ENCODE assay signal across 25 mouse cellular contexts in the genomic region with DNA sequence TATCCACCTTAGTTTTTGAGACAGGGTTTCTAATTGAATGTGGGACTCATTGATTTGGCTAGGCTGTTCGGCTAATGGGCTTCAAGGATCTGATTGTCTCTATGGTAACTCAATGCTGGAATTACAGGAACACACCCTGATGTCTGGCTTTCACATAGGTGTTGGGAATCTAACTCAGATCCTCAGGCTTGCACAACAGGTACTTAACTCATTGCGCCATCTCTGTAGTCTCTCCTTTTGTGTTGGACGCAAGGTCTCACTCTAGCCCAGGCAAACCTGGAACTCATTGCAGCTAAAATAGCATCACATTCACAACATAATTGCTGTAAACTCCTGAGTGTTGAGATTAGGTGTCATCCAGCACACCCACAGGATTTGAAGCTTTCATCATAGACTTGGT. TPM values are rescaled to one million over a fixed set of nuclear protein-coding genes. Genes with fewer than 3 reads are reported as not detected.
DNase-seq lines count a peak whose midpoint lies in the region; ATAC-seq and TF ChIP-seq lines count a peak whose summit lies in the region.
"Had no signal": no experiment of that assay in that cellular context is flagged by ENCODE, and none has a peak within 500 bp of the region (broad histone marks: within the 10 kb centered on the region; RNA-seq: fewer than 3 reads in every experiment).

No protein-coding gene starts in this region.

- H3K4me1 ChIP-seq in liver, postnatal 0 days (ENCODE audit: insufficient read depth) = peaks cover 21% of the 10 kb centered on the region
- H3K4me1 ChIP-seq in lung, postnatal 0 days (ENCODE audit: insufficient read depth, low read depth, low read length) = peaks cover 4% of the 10 kb centered on the region; the same call in 1 of the 2 replicates
- H3K4me1 ChIP-seq in lung, adult 2 months (ENCODE audit: control insufficient read depth, insufficient read depth, low read length) = peaks cover 16% of the 10 kb centered on the region
- H3K4me1 ChIP-seq: embryonic facial prominence, embryonic 13.5 days; embryonic facial prominence, embryonic 15.5 days; forebrain, embryonic 10.5 days; forebrain, embryonic 12.5 days had no signal

- H3K36me3 ChIP-seq in liver, postnatal 0 days (replicated peaks; ENCODE audit: insufficient read depth, low read length) = peaks cover 36% of the 10 kb centered on the region
- H3K36me3 ChIP-seq in lung, postnatal 0 days (ENCODE audit: insufficient read depth, low read length) = peaks cover 6% of the 10 kb centered on the region; the same call in 1 of the 2 replicates

- no peak for TF ChIP-seq EP300 in liver, postnatal 0 days (IDR thresholded peaks at IDR 0.05; ENCODE audit: low read depth)
- 0 out of 2 replicates have a peak, but pooled peaks have one; percentile 21 for TF ChIP-seq EP300 in lung, postnatal 0 days (IDR thresholded peaks at IDR 0.05)

- TF ChIP-seq CTCF in liver, postnatal 0 days (IDR thresholded peaks at IDR 0.05; ENCODE audit: low read depth) = no peak
- TF ChIP-seq CTCF in lung, postnatal 0 days (IDR thresholded peaks at IDR 0.05) = no peak
- no peak for TF ChIP-seq CTCF in lung, adult 2 months (IDR thresholded peaks at IDR 0.05; ENCODE audit: insufficient read depth, low read length)

- no peaks in the 10 kb centered on the region for H3K27me3 ChIP-seq in liver, postnatal 0 days (ENCODE audit: insufficient read depth, low read length)
- no peaks in the 10 kb centered on the region for H3K27me3 ChIP-seq in lung, postnatal 0 days (replicated peaks; ENCODE audit: insufficient read depth, low read length)
- H3K27me3 ChIP-seq: embryonic facial prominence, embryonic 13.5 days; embryonic facial prominence, embryonic 15.5 days; forebrain, embryonic 12.5 days had no signal

- peak; percentile 32; the same call in 1 of the 2 replicates for ATAC-seq in liver, postnatal 0 days
- ATAC-seq in lung, postnatal 0 days = peak; percentile 51
- ATAC-seq: forebrain, embryonic 14.5 days had no signal

- peak overlapping the region; percentile 36; the same call in 1 of the 2 replicates for H3K27ac ChIP-seq in liver, postnatal 0 days (ENCODE audit: low read depth)
- peak overlapping the region; percentile 26; the same call in 1 of the 2 replicates for H3K27ac ChIP-seq in lung, postnatal 0 days (ENCODE audit: low read length)
- H3K27ac ChIP-seq: embryonic facial prominence, embryonic 13.5 days; embryonic facial prominence, embryonic 15.5 days; forebrain, embryonic 10.5 days; forebrain, embryonic 12.5 days had no signal

- intact Hi-C loops in left cerebral cortex, postnatal 10 days (cut with DNase I) = no loop called here

- H3K4me3 ChIP-seq in liver, postnatal 0 days (ENCODE audit: low read depth, low read length) = no peak overlapping the region
- no peak overlapping the region for H3K4me3 ChIP-seq in lung, postnatal 0 days (ENCODE audit: low read depth, low read length)
- no peak overlapping the region for H3K4me3 ChIP-seq in lung, adult 2 months (replicated peaks; ENCODE audit: extremely low read depth, low read depth, low read length)
- H3K4me3 ChIP-seq: embryonic facial prominence, embryonic 13.5 days; embryonic facial prominence, embryonic 15.5 days; erythroblast, embryonic 14.5 days; forebrain, embryonic 10.5 days; forebrain, embryonic 12.5 days had no signal

- DNase-seq in liver, postnatal 0 days = no peak
- no peak for DNase-seq in liver
- peak; percentile 67 for DNase-seq in lung, postnatal 0 days (ENCODE audit: low spot score)
- no peak for DNase-seq in lung, adult 2 months
- peak; percentile 44 for DNase-seq in gonadal fat pad, adult 2 months (ENCODE audit: low read depth)
- DNase-seq in lung, postnatal 25 days (ENCODE audit: low spot score) = peak; percentile 52
- no peak for DNase-seq in left cerebral cortex, postnatal 10 days (ENCODE audit: extremely low spot score in 1 of 2, low spot score in 2 of 2)
- no peak for DNase-seq in retina, embryonic 14.5 days (ENCODE audit: low spot score)
- DNase-seq: adrenal gland, adult 2 months; adrenal gland, postnatal 10 days; adrenal gland, postnatal 25 days; cerebellum, adult 11 months; cerebellum, adult 18-20 months; cerebellum, adult 8-10 months; cerebellum, adult 9-11 months; cerebellum, postnatal 14 days; cerebellum, postnatal 36 days; embryo, embryonic 11 days had no signal

- no peak for TF ChIP-seq POLR2A in lung, adult 2 months (IDR thresholded peaks at IDR 0.05; ENCODE audit: borderline replicate concordance, extremely low read depth, low read depth, low read length)

- H3K9ac ChIP-seq in liver, postnatal 0 days (replicated peaks) = no peak overlapping the region
- H3K9ac ChIP-seq in lung, postnatal 0 days (replicated peaks; ENCODE audit: low read depth) = no peak overlapping the region
- H3K9ac ChIP-seq: embryonic facial prominence, embryonic 13.5 days; embryonic facial prominence, embryonic 15.5 days; forebrain, embryonic 12.5 days had no signal

- no peaks in the 10 kb centered on the region for H3K9me3 ChIP-seq in liver, postnatal 0 days (ENCODE audit: low read length)
- no peaks in the 10 kb centered on the region for H3K9me3 ChIP-seq in lung, postnatal 0 days (ENCODE audit: low read length)
- H3K9me3 ChIP-seq: embryonic facial prominence, embryonic 13.5 days; embryonic facial prominence, embryonic 15.5 days; forebrain, embryonic 10.5 days; forebrain, embryonic 12.5 days had no signal

- H3K4me2 ChIP-seq in liver, postnatal 0 days (ENCODE audit: low read depth, low read length) = no peak overlapping the region
- no peak overlapping the region for H3K4me2 ChIP-seq in lung, postnatal 0 days (replicated peaks; ENCODE audit: low read depth, low read length)
- H3K4me2 ChIP-seq: embryonic facial prominence, embryonic 13.5 days; embryonic facial prominence, embryonic 15.5 days; forebrain, embryonic 12.5 days had no signal

- 71% methylated on average over 3 of the region's 3 CpGs for WGBS in liver, postnatal 0 days (ENCODE audit: insufficient replicate concordance)
- WGBS in lung, postnatal 0 days = 81% methylated on average over 3 of the region's 3 CpGs
- 73% methylated on average over 3 of the region's 3 CpGs for WGBS in lung, adult 2 months

RNA-seq across cellular contexts. Expression of a gene that starts 6.1 kb away (rescaled TPM):
- polyA plus RNA-seq in liver, postnatal 0 days (2015; fragmentation: Nextera tagmentation; extraction: Ambion mirVana) = 221 and 241 TPM in 2 replicates
- polyA plus RNA-seq in lung, postnatal 0 days (2015; fragmentation: Nextera tagmentation; extraction: Ambion mirVana) = 57.1 and 58.4 TPM in 2 replicates
- 55.6 and 69.2 TPM in 2 replicates for polyA plus RNA-seq in lung, adult 2 months (2012; rRNA removed)
- polyA plus RNA-seq in gonadal fat pad, adult 2 months (2012; rRNA removed) = 107 and 126 TPM in 2 replicates
- total RNA-seq in left cerebral cortex, postnatal 10 days (2021) = 1 to 10 TPM; 2.7 to 8.2 TPM
- total RNA-seq: MEL had no signal
- polyA plus RNA-seq: erythroblast, embryonic 14.5 days had no signal

RNA-seq across cellular contexts. Expression of a gene that starts 21.0 kb away (rescaled TPM):
- polyA plus RNA-seq in liver, postnatal 0 days (2015; fragmentation: Nextera tagmentation; extraction: Ambion mirVana) = 22.7 and 22.8 TPM in 2 replicates
- 42.9 and 49.5 TPM in 2 replicates for polyA plus RNA-seq in lung, postnatal 0 days (2015; fragmentation: Nextera tagmentation; extraction: Ambion mirVana)
- polyA plus RNA-seq in lung, adult 2 months (2012; rRNA removed) = 36.4 and 43.4 TPM in 2 replicates
- 25.4 and 48.2 TPM in 2 replicates for polyA plus RNA-seq in gonadal fat pad, adult 2 months (2012; rRNA removed)
- 10 to 100 TPM; 32.8 to 42.3 TPM for total RNA-seq in left cerebral cortex, postnatal 10 days (2021)

RNA-seq across cellular contexts. Expression of a gene that starts 25.0 kb away (rescaled TPM):
- 86.5 and 93.5 TPM in 2 replicates for polyA plus RNA-seq in liver, postnatal 0 days (2015; fragmentation: Nextera tagmentation; extraction: Ambion mirVana)
- 76.1 and 77.4 TPM in 2 replicates for polyA plus RNA-seq in lung, postnatal 0 days (2015; fragmentation: Nextera tagmentation; extraction: Ambion mirVana)
- 38.2 and 39.6 TPM in 2 replicates for polyA plus RNA-seq in lung, adult 2 months (2012; rRNA removed)
- polyA plus RNA-seq in gonadal fat pad, adult 2 months (2012; rRNA removed) = 70.6 and 75.0 TPM in 2 replicates
- total RNA-seq in left cerebral cortex, postnatal 10 days (2021) = 100 to 1,000 TPM; 118 to 124 TPM

RNA-seq across cellular contexts. Expression of a gene that starts 25.4 kb away (rescaled TPM):
- 2.6 and 3.7 TPM in 2 replicates for polyA plus RNA-seq in liver, postnatal 0 days (2015; fragmentation: Nextera tagmentation; extraction: Ambion mirVana)
- polyA plus RNA-seq in lung, postnatal 0 days (2015; fragmentation: Nextera tagmentation; extraction: Ambion mirVana) = 9.2 and 10.4 TPM in 2 replicates
- 23.4 and 27.7 TPM in 2 replicates for polyA plus RNA-seq in lung, adult 2 months (2012; rRNA removed)
- 24.2 and 26.3 TPM in 2 replicates for polyA plus RNA-seq in gonadal fat pad, adult 2 months (2012; rRNA removed)
- total RNA-seq in left cerebral cortex, postnatal 10 days (2021) = 10 to 100 TPM; 21.6 to 22.5 TPM

RNA-seq across cellular contexts. Expression of a gene that starts 37.4 kb away (rescaled TPM):
- 121 and 130 TPM in 2 replicates for polyA plus RNA-seq in liver, postnatal 0 days (2015; fragmentation: Nextera tagmentation; extraction: Ambion mirVana)
- polyA plus RNA-seq in lung, postnatal 0 days (2015; fragmentation: Nextera tagmentation; extraction: Ambion mirVana) = 61.4 and 65.3 TPM in 2 replicates
- 208 and 229 TPM in 2 replicates for polyA plus RNA-seq in lung, adult 2 months (2012; rRNA removed)
- polyA plus RNA-seq in gonadal fat pad, adult 2 months (2012; rRNA removed) = 38.2 and 61.2 TPM in 2 replicates
- 100 to 1,000 TPM; 178 to 199 TPM for total RNA-seq in left cerebral cortex, postnatal 10 days (2021)

Comparison
In these comparisons a context has a peak if more than half of its experiments do, and no peak if none do; other contexts are left out.
1. DNase-seq: peak in lung, postnatal 0 days (single experiment), gonadal fat pad, adult 2 months (single experiment) and lung, postnatal 25 days (single experiment); none in liver, postnatal 0 days (single experiment), liver (single experiment), lung, adult 2 months (single experiment), left cerebral cortex, postnatal 10 days (0 of 2) and retina, embryonic 14.5 days (single experiment).